Mouse (Mus musculus) cerebellum, adult 2 months (tissue): ENCODE results near the gene Hdac11. TPM values are rescaled to one million over a fixed set of nuclear protein-coding genes. Genes with fewer than 3 reads are reported as not detected.
"Not testable (repeated sequence)": the region's sequence is repeated elsewhere in the genome, so short reads cannot be mapped to it uniquely, and the experiment has no call there.

Experiments
- DNase-seq, 2 experiments: peaks; one replicate each; pipeline ENCODE4 v3.0.0; 2021
- H3K27ac ChIP-seq: fragments of 200-500 bp; 2 replicates; pipeline ENCODE4 v1.5.1; 2012; ENCODE audit warnings: low read length, control low read depth, inconsistent platforms; ENCODE audit not compliant: insufficient read depth
- H3K27me3 ChIP-seq: fragments of 200-500 bp; 2 replicates; pipeline ENCODE4 v1.6.1; 2012; ENCODE audit warnings: inconsistent platforms, mild to moderate bottlenecking, low read length, moderate library complexity; ENCODE audit not compliant: control insufficient read depth, insufficient read depth
- H3K4me1 ChIP-seq: fragments of 200-500 bp; 2 replicates; pipeline ENCODE4 v1.6.1; 2011; ENCODE audit warnings: low read length; ENCODE audit not compliant: control insufficient read depth, insufficient read depth
- H3K4me3 ChIP-seq: fragments of 200-500 bp; replicated peaks from 2 replicates; pipeline ENCODE3; 2011; ENCODE audit warnings: mild to moderate bottlenecking, low read depth, low read length, control low read depth; ENCODE audit not compliant: insufficient read depth
- CTCF ChIP-seq: fragments of 200-500 bp; IDR thresholded peaks from 2 replicates; pipeline ENCODE4 v1.5.1; 2011; ENCODE audit warnings: low read depth, mild to moderate bottlenecking, control low read depth, low read length, moderate library complexity, borderline replicate concordance; ENCODE audit not compliant: insufficient read depth
- POLR2A ChIP-seq: fragments of 200-500 bp; IDR thresholded peaks from 2 replicates; pipeline ENCODE4 v1.6.1; 2011; ENCODE audit warnings: low read length, control low read depth, borderline replicate concordance; ENCODE audit not compliant: insufficient read depth
- WGBS: fragments of 180-500 bp; shearing (Covaris S2); methylation state at CpG from one replicate; pipeline ENCODE4 v1.1.7; 2018; 5-methylcytosine and 5-hydroxymethylcytosine counted together
- polyA plus RNA-seq: library from polyadenylated mRNA; depleted of rRNA; stranded (reverse); fragments of >200 nt; gene quantifications from 2 replicates; pipeline ENCODE4 v1.2.3, GENCODE M21; 2012

The Hdac11 gene
- polyA plus RNA-seq, 1 experiment: 188 TPM

DNA sequence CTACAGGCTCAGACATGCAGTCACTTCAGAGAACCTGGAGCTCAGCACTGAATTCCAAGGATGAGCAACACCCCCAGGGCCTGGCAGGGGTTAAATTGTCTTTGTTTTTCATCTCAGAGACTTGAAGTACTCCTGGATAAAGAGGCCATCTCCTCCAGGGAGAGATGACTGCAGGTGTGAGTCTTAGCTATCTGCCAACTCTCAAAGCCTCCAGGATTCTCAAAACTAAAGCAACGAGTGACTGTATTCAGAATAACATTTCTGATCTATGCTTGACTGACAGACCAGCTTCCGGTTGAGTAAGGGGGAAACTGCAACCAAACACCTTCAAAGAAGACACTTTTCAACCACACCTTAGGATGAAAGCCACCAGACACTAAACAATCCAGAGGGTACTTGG, 41.7 kb upstream of the Hdac11 start:
- Histone ChIP-seq H3K4me1 (peaks cover 7% of the 10 kb centered on the region), H3K4me3 (no peak overlapping the region), H3K27me3 (no peaks in the 10 kb centered on the region), H3K27ac (no peak overlapping the region)
- TF ChIP-seq POLR2A (no peak), CTCF (no peak)
- no peak for DNase-seq
- 27% methylated on average over 2 of the region's 2 CpGs for WGBS

DNA sequence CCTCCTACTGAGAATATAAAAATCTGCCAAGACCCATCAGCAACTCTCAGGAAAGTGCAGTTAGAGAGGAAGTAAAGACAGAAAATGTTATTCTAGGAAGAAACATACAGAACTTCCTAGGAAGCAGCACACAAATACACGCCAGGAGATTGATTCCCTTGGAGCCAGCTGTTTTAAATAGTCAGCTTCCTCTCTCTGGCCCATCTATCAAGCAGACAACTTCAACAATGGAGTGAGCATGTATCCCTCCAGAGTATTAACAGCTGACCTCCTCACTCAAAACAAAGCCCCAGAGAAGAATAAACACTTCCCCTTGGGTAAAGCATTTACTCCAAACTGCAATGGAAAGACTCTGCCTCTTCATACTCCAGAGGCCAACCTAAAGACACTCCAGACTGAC, 41.3 kb upstream of the Hdac11 start:
- H3K4me1 ChIP-seq: peaks cover 7% of the 10 kb centered on the region
- 54% methylated on average over 1 of the region's 1 CpGs for WGBS
- DNase-seq: no peak
- TF ChIP-seq CTCF (no peak), POLR2A (no peak)
- H3K27ac ChIP-seq: no peak overlapping the region
- no peak overlapping the region for H3K4me3 ChIP-seq
- no peaks in the 10 kb centered on the region for H3K27me3 ChIP-seq

DNA sequence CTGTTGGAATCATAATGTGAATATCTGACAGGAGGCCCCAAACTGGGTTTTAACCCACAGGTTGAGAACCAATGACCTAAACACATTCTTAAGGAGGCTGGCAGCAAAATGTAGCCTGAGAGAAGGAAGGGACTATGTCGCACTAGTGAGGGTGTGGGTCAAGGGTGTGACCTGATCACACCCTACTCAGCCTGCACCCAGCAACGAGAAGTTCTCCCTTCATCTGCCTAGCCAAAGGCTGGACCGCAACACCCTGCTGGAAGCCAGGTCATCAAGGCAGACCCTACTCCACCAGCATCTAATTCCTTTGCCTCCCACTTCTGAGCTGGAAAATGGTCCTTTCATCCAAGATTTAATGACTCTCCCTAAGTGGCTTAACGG, 40.6 kb upstream of the Hdac11 start:
- Histone ChIP-seq H3K4me3 (peak overlapping the region; percentile 69), H3K27ac (peak overlapping the region; percentile 96; the same call in 1 of the 2 replicates), H3K4me1 (peaks cover 7% of the 10 kb centered on the region), H3K27me3 (no peaks in the 10 kb centered on the region)
- TF ChIP-seq CTCF: no peak
- TF ChIP-seq POLR2A: no peak
- 18% methylated on average over 4 of the region's 4 CpGs for WGBS
- DNase-seq: no peak

DNA sequence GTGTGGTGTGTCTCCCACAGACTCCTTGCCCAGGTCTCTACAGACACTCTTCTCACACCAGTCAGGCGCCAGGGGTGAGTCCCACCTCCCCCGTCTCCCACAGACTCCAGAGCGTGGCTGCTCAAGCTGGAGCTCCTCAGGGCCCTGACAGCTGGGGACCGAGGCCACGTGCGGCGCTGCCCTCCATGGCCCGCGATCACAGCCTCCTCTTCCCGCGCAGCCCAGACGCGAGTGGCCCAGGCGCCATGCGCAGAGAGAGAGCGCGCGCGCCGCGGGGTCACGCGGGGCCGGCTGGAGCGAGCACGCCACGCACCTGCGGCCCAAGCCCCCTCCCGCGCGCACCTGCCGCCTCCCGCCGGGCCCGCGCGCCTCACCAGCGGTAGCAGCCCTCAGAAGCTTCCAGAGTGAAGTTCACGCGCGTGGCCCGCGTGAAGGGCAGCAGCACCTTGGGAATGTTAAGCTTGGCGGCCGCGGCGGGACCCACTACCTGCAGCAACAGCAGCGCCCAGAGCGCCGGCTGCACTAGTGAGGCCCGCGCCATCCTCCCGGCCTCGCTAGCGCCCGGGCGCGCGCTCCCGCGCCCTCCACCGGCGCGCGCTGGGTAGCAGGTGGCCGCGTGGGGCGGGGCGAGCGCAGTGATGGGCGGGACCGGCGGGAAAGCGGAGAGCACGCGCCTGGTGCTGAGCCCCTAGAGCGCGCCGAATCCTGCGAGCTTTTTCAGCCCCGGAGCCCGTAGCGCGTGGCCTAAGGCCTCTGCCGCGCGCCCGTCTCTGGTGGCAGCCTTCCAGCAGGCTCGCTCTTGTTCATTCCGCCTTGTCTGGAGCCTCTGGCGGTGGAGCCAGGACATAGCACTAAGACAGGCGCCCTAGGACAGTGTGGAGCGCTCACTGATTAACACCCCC, 40.0 kb upstream of the Hdac11 start, which contains the start of gene Nup210:
TSS of gene Nup210 (minus strand) at position 586 of the 902 bp plus-strand sequence.
- Histone ChIP-seq H3K4me1 (peaks cover 7% of the 10 kb centered on the region), H3K27me3 (no peaks in the 10 kb centered on the region), H3K4me3 (peak within 1 kb of the TSS; percentile 69), H3K27ac (peak within 1 kb of the TSS; percentile 96)
- peak; percentile 52 for TF ChIP-seq POLR2A
- TF ChIP-seq CTCF: peak; percentile 74
- DNase-seq: peak; percentile 98
- WGBS: under 1% methylated on average over 93 of the region's 93 CpGs

DNA sequence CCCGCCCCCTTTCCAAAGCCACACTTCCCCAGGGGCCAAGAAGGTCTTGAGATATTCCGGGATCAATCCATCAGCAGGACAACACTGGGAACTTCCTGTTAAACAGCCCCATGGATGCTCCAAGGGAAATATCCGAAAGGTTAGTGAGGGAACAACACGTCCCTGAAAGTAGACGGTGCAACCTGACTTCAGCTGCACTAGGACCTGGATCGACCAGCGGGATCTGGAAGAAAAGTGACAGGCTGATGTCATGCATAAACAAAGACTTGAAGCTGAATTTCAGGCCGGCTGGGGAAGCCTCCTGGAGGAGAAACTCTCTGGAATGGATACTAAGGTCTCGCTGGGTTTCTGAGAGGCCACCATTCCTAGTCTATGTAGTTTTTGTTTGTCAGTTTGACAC, 39.3 kb upstream of the Hdac11 start:
- TF ChIP-seq POLR2A (no peak), CTCF (no peak)
- 3% methylated on average over 9 of the region's 9 CpGs for WGBS
- peaks cover 7% of the 10 kb centered on the region for H3K4me1 ChIP-seq

DNA sequence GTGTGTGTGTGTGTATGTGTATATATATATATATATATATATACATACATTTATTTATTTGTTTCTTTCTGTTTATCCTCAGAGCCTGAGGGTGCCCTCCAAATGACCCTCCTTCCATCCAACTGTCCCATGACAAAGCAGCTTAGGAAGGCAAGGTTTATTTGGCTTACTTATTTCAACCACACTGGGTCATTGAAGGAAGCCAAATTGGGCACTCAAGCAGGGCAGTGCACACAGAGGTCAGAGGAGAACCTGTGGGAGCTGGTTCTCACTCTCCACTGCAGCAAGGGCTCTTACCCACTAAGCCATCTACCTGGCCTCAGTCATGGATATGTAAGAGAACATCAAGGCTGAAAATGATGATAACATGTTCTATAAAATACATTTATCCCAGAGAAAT, 37.9 kb upstream of the Hdac11 start:
- DNase-seq: no peak

More for the DNA sequence above, 39.3 kb upstream of the Hdac11 start:
- DNase-seq: no peak
- Histone ChIP-seq H3K27ac (peak overlapping the region; percentile 22), H3K27me3 (no peaks in the 10 kb centered on the region), H3K4me3 (peak overlapping the region; percentile 69)

DNA sequence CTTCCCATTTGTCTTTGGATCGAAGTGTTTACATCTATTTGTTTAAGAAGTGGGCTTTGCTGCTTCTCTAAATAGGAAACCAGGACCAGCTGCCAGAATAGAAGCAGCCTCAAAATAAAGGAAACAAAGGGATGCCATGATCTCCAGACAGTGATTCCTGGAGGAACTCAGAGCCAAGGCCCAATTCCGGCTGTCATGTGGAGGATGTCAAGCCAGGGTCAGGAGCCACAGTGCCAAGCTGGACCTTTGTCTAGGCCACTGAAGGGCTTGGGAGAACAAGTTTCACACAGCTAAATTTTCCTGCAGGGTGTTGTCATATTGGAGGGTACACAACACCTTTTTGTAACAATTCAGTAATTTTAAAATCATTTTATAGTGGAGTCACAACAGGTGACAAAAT, 36.3 kb upstream of the Hdac11 start:
- no peak for DNase-seq
- Histone ChIP-seq H3K27me3 (no peaks in the 10 kb centered on the region), H3K4me3 (no peak overlapping the region), H3K27ac (no peak overlapping the region), H3K4me1 (peaks cover 5% of the 10 kb centered on the region)
- TF ChIP-seq CTCF: no peak
- TF ChIP-seq POLR2A: no peak
- 83% methylated on average over 2 of the region's 2 CpGs for WGBS

More for the DNA sequence above, 37.9 kb upstream of the Hdac11 start:
- TF ChIP-seq POLR2A (no peak), CTCF (no peak)
- Histone ChIP-seq H3K27me3 (no peaks in the 10 kb centered on the region), H3K4me1 (peaks cover 7% of the 10 kb centered on the region), H3K4me3 (no peak overlapping the region), H3K27ac (no peak overlapping the region)

DNA sequence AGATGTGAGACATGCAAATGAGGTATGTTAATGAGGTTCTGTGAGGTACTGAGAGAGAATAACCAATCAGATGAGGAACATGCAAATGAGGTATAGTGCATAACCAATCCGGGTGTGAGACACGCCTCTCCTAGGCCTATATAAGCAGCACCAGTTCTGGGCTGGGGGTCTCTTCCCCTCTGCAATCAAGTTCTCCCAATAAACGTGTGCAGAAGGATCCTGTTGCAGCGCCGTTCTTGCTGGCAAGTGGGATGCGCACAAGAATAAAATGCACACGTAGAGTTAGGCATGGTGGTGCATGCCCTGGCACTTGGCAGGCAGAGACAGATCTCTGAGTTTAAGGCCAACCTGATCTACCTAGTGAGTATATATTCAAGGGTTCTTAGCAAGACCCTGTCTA, 35.4 kb upstream of the Hdac11 start:
- WGBS: 94% methylated on average over 7 of the region's 7 CpGs
- not testable (repeated sequence) for H3K27me3 ChIP-seq, H3K4me3 ChIP-seq, DNase-seq, H3K27ac ChIP-seq, H3K4me1 ChIP-seq

DNA sequence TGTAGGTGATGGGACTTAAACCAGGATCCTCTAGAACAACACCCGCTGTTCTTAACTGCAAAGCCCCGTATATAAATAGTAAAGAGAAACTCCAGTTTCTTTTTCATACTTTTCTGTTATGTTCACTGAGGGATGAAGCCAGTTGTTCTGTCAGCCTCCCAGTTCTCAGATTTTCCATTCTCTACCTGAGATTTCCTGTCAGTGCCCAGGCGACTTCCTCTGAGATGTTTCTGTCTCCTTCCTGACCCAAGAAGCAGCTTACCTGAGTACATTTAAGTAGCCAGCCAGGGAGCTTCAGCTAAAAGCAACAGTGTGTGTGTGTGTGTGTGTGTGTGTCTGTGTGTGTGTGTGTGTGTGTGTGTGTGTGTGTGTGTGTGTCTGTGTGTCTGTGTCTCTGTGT, 33.0 kb upstream of the Hdac11 start:
- DNase-seq: no peak
- Histone ChIP-seq H3K4me1 (no peaks in the 10 kb centered on the region), H3K27me3 (no peaks in the 10 kb centered on the region), H3K27ac (no peak overlapping the region), H3K4me3 (no peak overlapping the region)
- WGBS: 87% methylated on average over 3 of the region's 3 CpGs
- no peak for TF ChIP-seq CTCF
- TF ChIP-seq POLR2A: no peak
